Mouse (Mus musculus) bone marrow, adult 2 months (tissue): Measurements from ENCODE around the gene Sycp2.

Experiments
- CTCF ChIP-seq: fragments of 200-500 bp; IDR thresholded peaks from 2 replicates; pipeline ENCODE4 v1.5.1; 2011; ENCODE audit warnings: low read length, control low read depth; ENCODE audit not compliant: control insufficient read depth, insufficient read depth
- POLR2A ChIP-seq: fragments of 200-500 bp; IDR thresholded peaks from 2 replicates; pipeline ENCODE4 v1.6.1; 2011; ENCODE audit warnings: low read depth, mild to moderate bottlenecking, control low read depth, low read length, borderline replicate concordance; ENCODE audit not compliant: control insufficient read depth

- TF ChIP-seq CTCF: no peak
- TF ChIP-seq POLR2A: no peak
Observed at GRCm38 (mm10) chr2:178433903-178434302, 26.4 kb upstream of the Sycp2 start.
